Mouse (Mus musculus): ENCODE measurements around the gene Dmrt1.

GRCm38 (mm10) chr19:25601966-25602365 lies 96.5 kb downstream of the Dmrt1 start:
- TF ChIP-seq CTCF (IDR thresholded peaks at IDR 0.05; ENCODE audit: low read depth) (no peak), EP300 (IDR thresholded peaks at IDR 0.05; ENCODE audit: low read depth) (no peak)

All from liver, embryonic 14.5 days (tissue).